Comparison of ENCODE assay signal across 18 mouse cellular contexts in the genomic region with DNA sequence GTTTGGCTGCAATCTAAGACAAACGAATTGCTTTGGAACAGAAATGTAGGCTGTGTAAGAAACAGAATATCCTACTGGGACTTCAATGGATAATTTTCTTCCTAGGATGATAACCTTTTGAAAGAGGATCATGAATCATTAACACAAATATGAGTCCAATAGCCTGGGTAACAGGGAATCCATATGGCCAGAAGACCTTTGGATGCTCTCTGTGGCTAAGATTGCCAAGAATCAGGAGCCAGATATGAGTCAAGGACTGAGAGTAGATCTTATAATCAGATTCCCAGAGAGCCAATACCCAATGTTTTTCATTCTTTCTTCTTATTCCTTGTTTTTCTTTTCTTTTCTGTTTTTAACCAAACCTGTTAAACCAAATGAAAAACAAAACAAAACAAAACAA.
A peak's percentile ranks its signal among the peaks of the same experiment; 100 is the strongest.
DNase-seq lines count a peak whose midpoint lies in the region; ATAC-seq lines count a peak whose summit lies in the region.
"Had no signal": no experiment of that assay in that cellular context is flagged by ENCODE, and none has a peak within 500 bp of the region (broad histone marks: within the 10 kb centered on the region; RNA-seq: fewer than 3 reads in every experiment).

No protein-coding gene starts in this region.

- ATAC-seq in cerebellum, adult (ENCODE audit: insufficient number of reproducible peaks, low FRiP score, low TSS enrichment) = peak; percentile 70
- ATAC-seq: activated CD4-positive, CD25-positive, alpha-beta regulatory T cell, adult 4 months; CD4-positive, CD25-positive, alpha-beta regulatory T cell, adult 4 months; forebrain, embryonic 13.5 days; forebrain, embryonic 15.5 days; forebrain, postnatal 0 days; Patski had no signal

- no peak for DNase-seq in cerebellum, adult 11 months
- DNase-seq in cerebellum, adult 8-10 months = peak; percentile 9
- no peak for DNase-seq in cerebellum, adult 11-12 months
- DNase-seq in brain, adult 2 months (ENCODE audit: low read depth, low spot score) = peak; percentile 70
- peak; percentile 24 for DNase-seq in cerebellum, adult 9-11 months
- no peak for DNase-seq in right cerebral cortex, postnatal 10 days (ENCODE audit: low spot score in 2 of 2)
- DNase-seq in thymus, postnatal 36 days = no peak
- DNase-seq: adrenal gland, adult 8-10 months; adrenal gland, postnatal 14 days; adrenal gland, postnatal 36 days; B cell, adult 2 months; forebrain, postnatal 0 days had no signal

Comparison
In these comparisons a context has a peak if more than half of its experiments do, and no peak if none do; other contexts are left out.
1. DNase-seq: peak in cerebellum, adult 8-10 months (single experiment), brain, adult 2 months (single experiment) and cerebellum, adult 9-11 months (single experiment); none in cerebellum, adult 11 months (single experiment), cerebellum, adult 11-12 months (single experiment), right cerebral cortex, postnatal 10 days (0 of 2) and thymus, postnatal 36 days (0 of 2).